Mouse (Mus musculus): ENCODE data around the gene Fam83g. TPM values are rescaled to one million over a fixed set of nuclear protein-coding genes. Genes with fewer than 3 reads are reported as not detected.

Gene Fam83g
- polyA plus RNA-seq, 1 experiment from 2014 or later = 2.4 TPM

- no peaks in the 10 kb centered on the region for H3K4me1 ChIP-seq
- WGBS = 95% methylated on average over 9 of the region's 9 CpGs
- no peaks in the 10 kb centered on the region for H3K9me3 ChIP-seq (replicated peaks)
- H3K4me3 ChIP-seq = no peak overlapping the region
- no peaks in the 10 kb centered on the region for H3K27me3 ChIP-seq (ENCODE audit: low read depth, poor library complexity, severe bottlenecking)
- H3K36me3 ChIP-seq = peaks cover 96% of the 10 kb centered on the region
- no peak for DNase-seq (ENCODE audit: low spot score)
- no peak overlapping the region for H3K27ac ChIP-seq
These were observed 61.9 kb downstream of the Fam83g start for GRCm38 (mm10) chr11:61745781-61746180.

DNA sequence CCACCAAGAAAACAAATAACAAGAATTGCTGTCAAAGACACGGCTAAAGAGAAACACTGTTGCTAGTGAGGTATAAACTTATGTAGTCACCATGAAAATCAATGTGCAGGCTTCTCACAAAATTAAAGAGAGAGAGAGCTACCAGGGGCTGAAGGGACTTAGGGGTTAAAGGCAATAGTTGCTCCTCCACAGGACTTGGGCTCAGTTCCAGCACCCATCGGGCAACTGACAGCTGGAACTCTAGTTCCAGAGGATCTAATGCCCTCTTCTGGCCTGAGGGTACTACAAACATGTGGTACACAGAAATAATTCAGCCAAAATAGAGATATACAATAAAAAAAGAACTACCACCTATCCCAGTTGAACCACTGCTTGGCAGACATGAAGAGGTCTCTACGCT, 63.3 kb downstream of the Fam83g start:
- H3K9me3 ChIP-seq (replicated peaks) = no peaks in the 10 kb centered on the region
- peaks cover 96% of the 10 kb centered on the region for H3K36me3 ChIP-seq
- 78% methylated on average over 3 of the region's 3 CpGs for WGBS
- H3K4me1 ChIP-seq = no peaks in the 10 kb centered on the region
- no peak overlapping the region for H3K4me3 ChIP-seq
- no peaks in the 10 kb centered on the region for H3K27me3 ChIP-seq (ENCODE audit: low read depth, poor library complexity, severe bottlenecking)
- DNase-seq (ENCODE audit: low spot score) = no peak
- no peak overlapping the region for H3K27ac ChIP-seq

GRCm38 (mm10) chr11:61751612-61752011, 67.7 kb downstream of the Fam83g start:
- Histone ChIP-seq H3K4me1 (no peaks in the 10 kb centered on the region), H3K27me3 (ENCODE audit: low read depth, poor library complexity, severe bottlenecking) (no peaks in the 10 kb centered on the region), H3K27ac (no peak overlapping the region), H3K36me3 (peaks cover 94% of the 10 kb centered on the region), H3K9me3 (replicated peaks) (no peaks in the 10 kb centered on the region), H3K4me3 (no peak overlapping the region)
- no peak for DNase-seq (ENCODE audit: low spot score)
- WGBS = 84% methylated on average over 5 of the region's 5 CpGs

DNA sequence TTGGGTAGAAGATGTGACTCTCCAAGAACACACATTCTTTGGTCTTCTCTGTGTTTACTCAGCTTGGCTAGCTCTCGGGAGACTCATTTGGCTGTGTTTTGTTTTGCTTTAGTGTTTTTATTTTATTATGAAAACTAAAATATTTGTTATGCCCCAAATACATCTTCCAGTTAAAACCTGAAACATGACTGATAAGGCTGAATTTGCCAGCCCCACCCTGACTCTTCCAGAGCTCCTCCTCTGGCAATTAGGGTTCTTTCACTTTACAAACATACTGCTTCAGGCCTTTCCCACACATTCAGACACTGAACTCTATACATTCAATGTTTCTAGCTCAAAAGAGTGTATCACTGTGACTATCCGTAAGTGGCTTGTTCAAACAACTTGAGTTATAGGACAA, 73.3 kb downstream of the Fam83g start:
- no peak for DNase-seq (ENCODE audit: low spot score)
- H3K27ac ChIP-seq = no peak overlapping the region
- 93% methylated on average over 2 of the region's 2 CpGs for WGBS
- H3K27me3 ChIP-seq (ENCODE audit: low read depth, poor library complexity, severe bottlenecking) = no peaks in the 10 kb centered on the region
- peaks cover 61% of the 10 kb centered on the region for H3K36me3 ChIP-seq
- H3K9me3 ChIP-seq (replicated peaks) = no peaks in the 10 kb centered on the region
- peaks cover 7% of the 10 kb centered on the region for H3K4me1 ChIP-seq
- H3K4me3 ChIP-seq = no peak overlapping the region

Other genes with a start within 250 kb of the Fam83g start
- gene Rnf112, start 230.0 kb upstream of the Fam83g start, polyA plus RNA-seq (2016; fragmentation: Nextera tagmentation; extraction: Ambion mirVana) = 0.10 and 0.23 TPM in 2 replicates
- gene Mfap4, start 198.7 kb upstream of the Fam83g start, polyA plus RNA-seq (2016; fragmentation: Nextera tagmentation; extraction: Ambion mirVana) = 124 and 208 TPM in 2 replicates
- gene Mapk7, start 189.7 kb upstream of the Fam83g start, polyA plus RNA-seq (2016; fragmentation: Nextera tagmentation; extraction: Ambion mirVana) = 87.2 and 94.7 TPM in 2 replicates
- 45.3 and 46.7 TPM in 2 replicates for gene B9d1, start 178.9 kb upstream of the Fam83g start, polyA plus RNA-seq (2016; fragmentation: Nextera tagmentation; extraction: Ambion mirVana)
- 20.3 and 24.1 TPM in 2 replicates for gene Epn2, start 104.4 kb upstream of the Fam83g start, polyA plus RNA-seq (2016; fragmentation: Nextera tagmentation; extraction: Ambion mirVana)
- gene Grap, start 30.8 kb upstream of the Fam83g start, polyA plus RNA-seq (2016; fragmentation: Nextera tagmentation; extraction: Ambion mirVana) = 6.9 and 7.1 TPM in 2 replicates
- 0.08 and 0.11 TPM in 2 replicates for gene Slc5a10, start 36.7 kb downstream of the Fam83g start, polyA plus RNA-seq (2016; fragmentation: Nextera tagmentation; extraction: Ambion mirVana)
- 32.4 and 33.7 TPM in 2 replicates for gene Prpsap2, start 78.0 kb downstream of the Fam83g start, polyA plus RNA-seq (2016; fragmentation: Nextera tagmentation; extraction: Ambion mirVana)
- 9.4 and 13.6 TPM in 2 replicates for gene Ulk2, start 171.0 kb downstream of the Fam83g start, polyA plus RNA-seq (2016; fragmentation: Nextera tagmentation; extraction: Ambion mirVana)
- 18.2 and 18.8 TPM in 2 replicates for gene Akap10, start 246.2 kb downstream of the Fam83g start, polyA plus RNA-seq (2016; fragmentation: Nextera tagmentation; extraction: Ambion mirVana)

Data from limb, embryonic 10.5 days (tissue).